Mouse (Mus musculus): ENCODE measurements at regions not wholly inside any gene's neighbourhood (a gene's known extent, or its start where the extent isn't known, plus 50 kb on each side); places are given as distances from the start of the nearest gene placed in this dataset.

DNA sequence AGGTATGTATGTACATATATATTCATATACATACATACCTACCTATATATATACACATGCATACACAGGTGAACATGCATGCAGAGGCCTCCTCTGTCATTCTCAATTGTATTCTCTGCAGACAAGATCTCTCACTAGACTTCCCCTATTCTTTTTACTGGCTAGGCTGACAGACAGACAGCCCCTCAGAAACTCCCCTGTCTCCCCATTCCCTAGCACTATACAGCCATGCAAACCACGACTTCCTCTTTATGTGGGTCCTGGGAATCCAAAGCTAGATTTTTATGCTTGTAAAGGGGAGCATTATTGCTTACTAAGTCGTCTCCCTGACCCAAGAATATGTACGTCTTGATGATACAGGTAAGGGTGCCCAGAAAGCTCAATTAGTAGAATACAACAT, 86.9 kb downstream of the Fam124b start:
- Histone ChIP-seq H3K27ac (ENCODE audit: insufficient read depth, low read length) (no peak overlapping the region), H3K4me1 (ENCODE audit: control insufficient read depth, insufficient read depth, low read length) (no peaks in the 10 kb centered on the region), H3K4me3 (ENCODE audit: insufficient read depth, low read length) (no peak overlapping the region)
- no peak for TF ChIP-seq CTCF (IDR thresholded peaks at IDR 0.05; ENCODE audit: extremely low read depth, insufficient read depth, low read length)
- no peak for TF ChIP-seq POLR2A (IDR thresholded peaks at IDR 0.05; ENCODE audit: extremely low read depth, insufficient read depth, low read length)

DNA sequence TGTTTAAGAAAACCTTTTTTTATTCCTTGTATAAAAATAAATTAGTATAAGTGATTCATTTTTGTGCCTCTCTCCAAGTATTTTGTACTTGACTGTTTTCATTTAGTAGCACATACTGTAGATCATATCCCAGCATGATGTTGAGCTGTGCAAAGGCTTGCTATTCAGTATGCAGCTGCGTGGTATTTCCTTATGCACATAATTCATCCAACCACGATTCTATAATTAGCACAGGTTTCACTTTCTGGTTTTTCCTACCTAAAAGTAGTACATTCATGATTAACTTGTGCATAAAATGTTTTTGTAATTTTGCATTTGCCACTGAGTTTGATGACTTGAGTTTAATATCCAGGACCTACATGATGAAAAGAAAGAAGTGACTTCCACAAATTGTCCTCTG, 94.3 kb downstream of the Fam124b start:
- no peak overlapping the region for H3K27ac ChIP-seq (ENCODE audit: insufficient read depth, low read length)
- TF ChIP-seq CTCF (IDR thresholded peaks at IDR 0.05; ENCODE audit: extremely low read depth, insufficient read depth, low read length): no peak
- no peak for TF ChIP-seq POLR2A (IDR thresholded peaks at IDR 0.05; ENCODE audit: extremely low read depth, insufficient read depth, low read length)
- H3K4me3 ChIP-seq (ENCODE audit: insufficient read depth, low read length): no peak overlapping the region
- no peaks in the 10 kb centered on the region for H3K4me1 ChIP-seq (ENCODE audit: control insufficient read depth, insufficient read depth, low read length)

DNA sequence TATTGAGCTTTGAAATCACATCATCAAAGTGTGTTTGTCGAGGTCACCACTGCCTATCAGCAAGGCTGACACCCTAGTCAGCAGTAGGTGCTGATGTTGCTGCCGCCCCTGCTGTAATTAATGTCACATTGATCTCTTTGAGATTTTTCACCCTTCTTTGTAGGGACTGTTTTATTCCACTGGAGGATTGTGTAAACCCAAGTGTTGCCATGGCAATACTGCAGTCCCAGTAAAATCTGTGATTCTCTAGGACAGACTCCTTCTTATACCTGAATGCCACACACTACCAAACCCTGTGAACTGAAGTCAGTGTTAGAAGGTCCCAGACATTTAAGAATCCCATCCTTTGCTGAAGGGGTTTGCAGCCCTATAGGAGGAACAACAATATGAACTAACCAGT, 102.4 kb downstream of the Fam124b start:
- Histone ChIP-seq H3K27ac (ENCODE audit: insufficient read depth, low read length) (no peak overlapping the region), H3K4me3 (ENCODE audit: insufficient read depth, low read length) (no peak overlapping the region), H3K4me1 (ENCODE audit: control insufficient read depth, insufficient read depth, low read length) (peaks cover 2% of the 10 kb centered on the region; the same call in 1 of the 2 replicates)
- TF ChIP-seq POLR2A (IDR thresholded peaks at IDR 0.05; ENCODE audit: extremely low read depth, insufficient read depth, low read length) (no peak), CTCF (IDR thresholded peaks at IDR 0.05; ENCODE audit: extremely low read depth, insufficient read depth, low read length) (no peak)

DNA sequence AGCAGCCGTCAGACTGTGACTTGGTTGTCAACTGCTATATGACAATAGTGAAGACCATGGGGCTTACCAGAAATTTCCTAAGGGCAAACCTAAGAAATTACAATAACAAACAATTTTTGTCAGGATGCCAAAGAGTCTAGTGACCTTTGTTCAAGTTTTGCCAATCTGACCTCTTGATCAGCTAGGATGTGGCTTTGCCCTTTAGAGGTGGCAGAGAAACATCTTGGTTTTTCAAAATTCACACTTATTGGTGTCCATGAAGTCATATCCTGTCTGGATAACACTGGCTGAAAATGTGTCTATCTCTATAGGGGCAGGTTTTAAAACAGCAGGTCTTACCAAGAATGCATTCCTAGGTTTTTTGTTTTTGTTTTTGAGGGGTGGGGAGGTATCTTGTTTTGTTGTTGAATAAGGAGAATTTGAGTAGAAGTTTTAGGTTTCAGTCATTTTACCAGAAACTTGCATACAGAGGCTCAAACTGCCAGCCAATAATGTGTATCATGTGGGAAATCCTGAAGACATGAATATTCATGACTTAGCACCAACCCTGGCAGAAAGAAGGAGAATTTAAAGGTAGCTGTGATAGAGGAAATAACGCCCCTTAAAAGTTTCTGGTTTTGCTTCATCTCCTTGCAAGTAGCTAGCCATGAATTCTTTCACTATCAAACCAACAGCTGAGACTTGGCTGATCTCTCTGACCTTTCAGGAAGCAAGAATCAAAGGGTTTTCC, 110.4 kb downstream of the Fam124b start:
- TF ChIP-seq CTCF (IDR thresholded peaks at IDR 0.05; ENCODE audit: extremely low read depth, insufficient read depth, low read length) (no peak), POLR2A (IDR thresholded peaks at IDR 0.05; ENCODE audit: extremely low read depth, insufficient read depth, low read length) (no peak)

DNA sequence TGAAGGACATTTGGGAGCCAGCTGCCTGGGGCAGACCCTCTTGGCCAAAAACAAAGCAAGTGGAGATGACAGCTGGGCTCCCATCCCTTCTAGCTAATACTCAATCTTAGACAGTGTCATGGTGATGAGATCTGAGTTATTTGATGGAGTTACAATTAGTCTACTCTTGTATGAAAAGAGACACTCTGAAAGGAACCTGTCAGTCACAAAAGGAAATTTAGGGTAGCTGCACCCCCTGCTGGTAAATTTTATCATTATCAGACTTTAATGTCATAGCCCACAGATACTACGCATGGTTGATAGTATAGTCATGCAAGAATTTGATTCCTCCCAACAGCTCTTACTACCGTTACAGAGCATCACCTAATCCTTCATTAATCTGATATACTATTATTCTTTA, 112.0 kb downstream of the Fam124b start:
- Histone ChIP-seq H3K4me3 (ENCODE audit: insufficient read depth, low read length) (no peak overlapping the region), H3K4me1 (ENCODE audit: control insufficient read depth, insufficient read depth, low read length) (no peaks in the 10 kb centered on the region), H3K27ac (ENCODE audit: insufficient read depth, low read length) (no peak overlapping the region)
- no peak for TF ChIP-seq POLR2A (IDR thresholded peaks at IDR 0.05; ENCODE audit: extremely low read depth, insufficient read depth, low read length)
- no peak for TF ChIP-seq CTCF (IDR thresholded peaks at IDR 0.05; ENCODE audit: extremely low read depth, insufficient read depth, low read length)

More for the DNA sequence above, 110.4 kb downstream of the Fam124b start:
- Histone ChIP-seq H3K27ac (ENCODE audit: insufficient read depth, low read length) (no peak overlapping the region), H3K4me1 (ENCODE audit: control insufficient read depth, insufficient read depth, low read length) (no peaks in the 10 kb centered on the region), H3K4me3 (ENCODE audit: insufficient read depth, low read length) (no peak overlapping the region)

DNA sequence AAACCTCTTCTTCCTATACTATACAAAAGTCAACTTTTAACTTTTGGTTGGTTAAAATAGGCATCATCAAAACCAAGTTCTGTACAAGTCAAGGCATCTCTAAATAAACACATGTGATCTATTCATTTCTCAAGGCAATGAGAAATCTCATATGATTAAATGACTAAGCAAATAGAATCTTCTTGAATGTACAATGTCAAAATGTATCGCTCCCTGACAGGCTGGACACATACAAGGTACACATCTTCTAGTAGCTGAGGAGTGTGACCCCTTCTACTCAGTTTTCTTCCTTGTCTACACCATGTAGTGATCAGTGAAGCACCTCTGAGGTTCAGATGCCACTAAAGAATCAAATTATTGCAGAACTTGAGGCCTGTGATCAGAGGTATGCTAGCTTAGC, 120.0 kb downstream of the Fam124b start:
- H3K4me1 ChIP-seq (ENCODE audit: control insufficient read depth, insufficient read depth, low read length): no peaks in the 10 kb centered on the region
- no peak overlapping the region for H3K4me3 ChIP-seq (ENCODE audit: insufficient read depth, low read length)
- TF ChIP-seq CTCF (IDR thresholded peaks at IDR 0.05; ENCODE audit: extremely low read depth, insufficient read depth, low read length) (no peak), POLR2A (IDR thresholded peaks at IDR 0.05; ENCODE audit: extremely low read depth, insufficient read depth, low read length) (no peak)
- H3K27ac ChIP-seq (ENCODE audit: insufficient read depth, low read length): no peak overlapping the region

DNA sequence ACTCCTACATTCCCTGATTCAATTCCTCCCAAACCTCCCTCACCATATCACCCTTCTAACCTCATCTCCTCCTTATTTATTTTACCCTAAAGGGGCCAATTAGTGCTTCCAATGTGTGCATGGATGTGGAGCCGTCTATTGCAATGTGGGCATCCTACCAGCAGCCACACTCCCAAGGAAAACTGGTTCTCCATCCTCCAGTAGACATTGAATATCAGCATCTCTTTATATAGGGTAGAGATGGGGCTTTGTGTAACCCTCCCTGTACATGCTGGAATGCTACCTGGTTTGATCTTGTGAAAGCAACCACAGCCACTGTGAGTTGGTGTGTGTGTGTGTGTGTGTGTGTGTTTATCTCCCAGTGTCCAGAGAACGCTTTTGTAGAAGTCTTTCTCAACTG, 126.5 kb downstream of the Fam124b start:
- no peak overlapping the region for H3K27ac ChIP-seq (ENCODE audit: insufficient read depth, low read length)
- TF ChIP-seq POLR2A (IDR thresholded peaks at IDR 0.05; ENCODE audit: extremely low read depth, insufficient read depth, low read length): no peak
- TF ChIP-seq CTCF (IDR thresholded peaks at IDR 0.05; ENCODE audit: extremely low read depth, insufficient read depth, low read length): no peak
- H3K4me3 ChIP-seq (ENCODE audit: insufficient read depth, low read length): no peak overlapping the region
- peaks cover 2% of the 10 kb centered on the region; the same call in 1 of the 2 replicates for H3K4me1 ChIP-seq (ENCODE audit: control insufficient read depth, insufficient read depth, low read length)

DNA sequence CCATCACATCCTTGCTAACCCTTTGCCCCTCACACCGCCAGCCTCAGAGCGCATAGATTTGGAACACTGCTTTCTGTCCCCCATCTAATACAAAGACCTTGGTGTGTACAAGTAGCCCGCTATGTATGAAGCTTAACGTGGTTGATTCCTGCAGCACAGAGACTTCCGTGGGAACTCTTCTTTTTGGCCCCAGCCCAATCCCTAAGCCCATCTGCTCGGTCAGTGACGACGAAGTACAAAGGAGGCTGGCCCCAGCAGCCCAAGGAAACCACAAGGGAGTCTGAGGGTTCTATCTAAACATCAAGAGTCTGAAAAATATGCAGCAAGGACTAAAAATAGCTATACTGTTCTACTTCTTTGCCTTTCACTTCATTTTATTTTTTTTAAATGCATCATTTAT, 126.9 kb downstream of the Fam124b start:
- TF ChIP-seq CTCF (IDR thresholded peaks at IDR 0.05; ENCODE audit: extremely low read depth, insufficient read depth, low read length) (no peak), POLR2A (IDR thresholded peaks at IDR 0.05; ENCODE audit: extremely low read depth, insufficient read depth, low read length) (no peak)
- no peak overlapping the region for H3K4me3 ChIP-seq (ENCODE audit: insufficient read depth, low read length)
- H3K27ac ChIP-seq (ENCODE audit: insufficient read depth, low read length): no peak overlapping the region
- H3K4me1 ChIP-seq (ENCODE audit: control insufficient read depth, insufficient read depth, low read length): peaks cover 2% of the 10 kb centered on the region; the same call in 1 of the 2 replicates

DNA sequence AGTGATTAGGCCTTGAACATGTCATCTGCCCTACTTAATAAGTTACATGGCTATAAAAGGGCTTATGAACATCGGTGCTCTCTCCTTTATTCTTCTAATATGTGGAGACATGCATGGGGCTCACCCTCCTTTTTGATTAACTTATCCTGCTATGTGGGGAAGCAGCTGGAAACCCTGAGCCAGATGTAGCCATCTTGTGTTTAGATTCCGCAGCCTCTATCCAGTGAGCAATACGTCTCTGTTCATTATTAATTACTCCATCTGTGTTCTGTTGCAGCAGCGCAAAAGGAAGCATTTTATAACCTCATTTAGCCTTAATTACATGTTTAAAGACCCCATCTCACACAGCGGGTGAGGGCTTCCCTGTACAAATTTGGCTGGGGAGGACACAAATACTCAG, 129.6 kb downstream of the Fam124b start:
- TF ChIP-seq POLR2A (IDR thresholded peaks at IDR 0.05; ENCODE audit: extremely low read depth, insufficient read depth, low read length): no peak
- no peak for TF ChIP-seq CTCF (IDR thresholded peaks at IDR 0.05; ENCODE audit: extremely low read depth, insufficient read depth, low read length)
- Histone ChIP-seq H3K4me3 (ENCODE audit: insufficient read depth, low read length) (no peak overlapping the region), H3K4me1 (ENCODE audit: control insufficient read depth, insufficient read depth, low read length) (peaks cover 2% of the 10 kb centered on the region; the same call in 1 of the 2 replicates), H3K27ac (ENCODE audit: insufficient read depth, low read length) (no peak overlapping the region)

DNA sequence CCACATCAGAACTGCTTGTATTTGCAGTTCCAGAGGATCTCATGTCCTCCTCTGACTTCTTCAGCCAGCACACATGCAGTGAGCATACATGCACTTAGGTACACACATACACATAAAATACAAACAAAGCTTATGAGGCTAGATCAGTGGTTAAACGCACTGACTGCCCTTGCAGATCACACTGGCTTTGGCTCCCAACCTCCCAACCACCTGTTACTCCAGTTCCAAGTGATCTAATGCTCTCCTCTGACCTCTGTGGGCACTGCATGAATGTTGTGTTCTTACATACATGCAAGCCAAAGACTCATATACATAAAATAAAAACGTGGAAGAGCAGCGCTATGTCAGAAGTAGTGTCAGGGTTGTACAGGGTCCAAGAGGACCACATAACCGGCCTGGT, 141.9 kb downstream of the Fam124b start:
- no peak for TF ChIP-seq CTCF (IDR thresholded peaks at IDR 0.05; ENCODE audit: extremely low read depth, insufficient read depth, low read length)
- no peak for TF ChIP-seq POLR2A (IDR thresholded peaks at IDR 0.05; ENCODE audit: extremely low read depth, insufficient read depth, low read length)
- Histone ChIP-seq H3K4me1 (ENCODE audit: control insufficient read depth, insufficient read depth, low read length) (0 out of 2 replicates have a peak, but pooled peaks cover 1% of the 10 kb centered on the region), H3K27ac (ENCODE audit: insufficient read depth, low read length) (no peak overlapping the region), H3K4me3 (ENCODE audit: insufficient read depth, low read length) (no peak overlapping the region)

All from cortical plate, adult 2 months (tissue).